In the genomic region with DNA sequence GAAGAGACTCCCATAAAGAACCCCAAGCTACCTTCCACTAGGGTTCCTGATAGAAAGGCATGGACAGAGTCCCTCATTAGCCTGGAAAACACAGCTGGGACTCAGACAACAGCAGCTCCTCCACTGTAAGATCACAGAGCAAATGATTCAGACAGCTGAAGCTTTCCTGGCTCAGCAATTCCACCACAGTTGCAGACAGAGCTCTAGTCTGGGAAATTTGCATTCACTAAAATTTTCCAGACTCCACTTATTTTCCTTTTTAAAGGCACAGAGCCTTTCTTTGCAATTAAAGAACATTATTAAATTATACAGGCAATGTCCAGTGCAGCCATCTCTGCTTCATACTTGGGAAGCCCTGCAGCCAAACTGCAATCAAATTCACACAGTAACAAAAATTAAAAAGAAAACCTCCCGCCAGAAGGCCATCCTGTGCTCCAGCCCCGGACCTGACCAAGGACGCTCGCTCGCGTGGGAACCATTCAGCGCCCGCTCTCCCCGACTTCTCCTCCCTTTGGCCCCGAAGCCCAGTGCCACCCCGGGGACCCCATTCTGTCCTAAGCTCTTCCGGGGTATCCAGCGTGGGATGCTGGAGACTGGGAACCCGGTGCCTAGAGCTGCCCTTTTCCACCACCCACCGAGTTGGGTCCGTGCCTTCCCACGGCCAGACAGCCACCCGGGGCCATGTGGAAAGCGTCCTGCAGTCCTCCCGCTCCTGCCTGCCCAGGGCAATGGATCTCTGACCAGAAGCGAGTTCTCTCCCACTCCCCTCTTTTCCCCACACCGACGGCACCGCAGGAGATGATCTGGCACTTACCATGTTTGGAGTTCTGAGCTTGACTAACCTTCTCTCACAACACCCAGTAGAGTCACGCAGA, we compare ENCODE assay signal across 7 mouse cellular contexts. TPM values are rescaled to one million over a fixed set of nuclear protein-coding genes. Genes with fewer than 3 reads are reported as not detected.
DNase-seq lines count a peak whose midpoint lies in the region; ATAC-seq and TF ChIP-seq lines count a peak whose summit lies in the region.
"Not testable (repeated sequence)": the region's sequence is repeated elsewhere in the genome, so short reads cannot be mapped to it uniquely, and the experiment has no call there.

No protein-coding gene starts in this region.

- ATAC-seq in intestine, postnatal 0 days: not testable (repeated sequence)
- 0 out of 2 replicates have a peak, but pooled peaks have one; percentile 45 for ATAC-seq in megakaryocyte, adult 5-6 weeks (ENCODE audit: poor library complexity, severe bottlenecking)

- H3K4me1 ChIP-seq in brown adipose tissue, adult 24 weeks (ENCODE audit: control insufficient read depth, insufficient read depth, insufficient read length, low read length); embryonic fibroblast, embryonic 13.5 days (ENCODE audit: control insufficient read depth, insufficient read depth, low read length); heart, embryonic 10.5 days; intestine, postnatal 0 days (replicated peaks; ENCODE audit: control insufficient read depth, insufficient read depth, low read length); limb, embryonic 10.5 days: not testable (repeated sequence)

- TF ChIP-seq POLR2A in embryonic fibroblast, embryonic 13.5 days (IDR thresholded peaks at IDR 0.05; ENCODE audit: low read depth, low read length): not testable (repeated sequence)

- not testable (repeated sequence) for H3K9ac ChIP-seq in intestine, postnatal 0 days (ENCODE audit: low read depth, low read length)

- H3K4me3 ChIP-seq in brown adipose tissue, adult 24 weeks (ENCODE audit: insufficient read depth, low read depth, low read length): peak overlapping the region; percentile 83
- H3K4me3 ChIP-seq in embryonic fibroblast, embryonic 13.5 days (ENCODE audit: insufficient read depth, low read length): peak overlapping the region; percentile 59
- H3K4me3 ChIP-seq in heart, embryonic 10.5 days: peak overlapping the region; percentile 53
- H3K4me3 ChIP-seq in intestine, postnatal 0 days (ENCODE audit: low read depth, low read length): peak overlapping the region; percentile 36
- peak overlapping the region; percentile 50 for H3K4me3 ChIP-seq in limb, embryonic 10.5 days

- TF ChIP-seq CTCF in embryonic fibroblast, embryonic 13.5 days (IDR thresholded peaks at IDR 0.05; ENCODE audit: borderline replicate concordance, insufficient read depth, low read length); intestine, postnatal 0 days (IDR thresholded peaks at IDR 0.05; ENCODE audit: low read depth): not testable (repeated sequence)

- H3K36me3 ChIP-seq in heart, embryonic 10.5 days; intestine, postnatal 0 days (ENCODE audit: control insufficient read depth, insufficient read depth); limb, embryonic 10.5 days: not testable (repeated sequence)

- not testable (repeated sequence) for H3K27me3 ChIP-seq in heart, embryonic 10.5 days (ENCODE audit: insufficient read depth, poor library complexity, severe bottlenecking); intestine, postnatal 0 days (replicated peaks; ENCODE audit: control insufficient read depth, insufficient read depth, low read length); limb, embryonic 10.5 days (ENCODE audit: low read depth, poor library complexity, severe bottlenecking)

- WGBS in heart, embryonic 10.5 days: 2% methylated on average over 25 of the region's 25 CpGs
- WGBS in intestine, postnatal 0 days: 6% methylated on average over 24 of the region's 25 CpGs
- 7% methylated on average over 25 of the region's 25 CpGs for WGBS in limb, embryonic 10.5 days

- not testable (repeated sequence) for H3K9me3 ChIP-seq in heart, embryonic 10.5 days; intestine, postnatal 0 days (ENCODE audit: control insufficient read depth); limb, embryonic 10.5 days (replicated peaks)

- H3K4me2 ChIP-seq in intestine, postnatal 0 days (replicated peaks; ENCODE audit: low read depth): peak overlapping the region; percentile 63

- peak overlapping the region; percentile 40 for H3K27ac ChIP-seq in brown adipose tissue, adult 24 weeks (replicated peaks; ENCODE audit: low read depth, low read length)
- not testable (repeated sequence) for H3K27ac ChIP-seq in embryonic fibroblast, embryonic 13.5 days (ENCODE audit: insufficient read depth, low read length); heart, embryonic 10.5 days; intestine, postnatal 0 days (ENCODE audit: low read depth, low read length); limb, embryonic 10.5 days

- not testable (repeated sequence) for DNase-seq in heart, embryonic 10.5 days (ENCODE audit: low spot score)
- DNase-seq in limb, embryonic 10.5 days (ENCODE audit: low spot score): peak; percentile 29
- peak; percentile 23 for DNase-seq in retina, postnatal 1 day

RNA-seq across cellular contexts. Expression of a gene that starts 0.5 kb away (rescaled TPM):
- polyA plus RNA-seq in brown adipose tissue, adult 24 weeks (2012; ENCODE audit: insufficient read depth, insufficient read length, missing spikeins): 21.5 and 28.4 TPM in 2 replicates
- polyA plus RNA-seq in embryonic fibroblast, embryonic 13.5 days (2011; ENCODE audit: insufficient read length, low read depth, missing spikeins): 19.8 and 25.6 TPM in 2 replicates
- 7.4 and 9.2 TPM in 2 replicates for polyA plus RNA-seq in heart, embryonic 10.5 days (2016; fragmentation: Nextera tagmentation; extraction: Ambion mirVana)
- polyA plus RNA-seq in intestine, postnatal 0 days (2015; fragmentation: Nextera tagmentation; extraction: Ambion mirVana): 2.1 and 2.2 TPM in 2 replicates
- polyA plus RNA-seq in limb, embryonic 10.5 days (2016; fragmentation: Nextera tagmentation; extraction: Ambion mirVana): 4.9 and 6.2 TPM in 2 replicates
- 2.7 and 5.5 TPM in 2 replicates for total RNA-seq in megakaryocyte, adult 5-6 weeks (2015)
- total RNA-seq in megakaryocyte, adult 5-6 weeks (2017): 4.4 and 33.5 TPM in 2 replicates

RNA-seq across cellular contexts. Expression of a gene that starts 34.3 kb away (rescaled TPM):
- polyA plus RNA-seq in brown adipose tissue, adult 24 weeks (2012; ENCODE audit: insufficient read depth, insufficient read length, missing spikeins): 0.54 and 1.1 TPM in 2 replicates
- 0.38 and 0.49 TPM in 2 replicates for polyA plus RNA-seq in embryonic fibroblast, embryonic 13.5 days (2011; ENCODE audit: insufficient read length, low read depth, missing spikeins)
- polyA plus RNA-seq in heart, embryonic 10.5 days (2016; fragmentation: Nextera tagmentation; extraction: Ambion mirVana): 0.60 and 0.65 TPM in 2 replicates
- 0.13 and 0.17 TPM in 2 replicates for polyA plus RNA-seq in intestine, postnatal 0 days (2015; fragmentation: Nextera tagmentation; extraction: Ambion mirVana)
- polyA plus RNA-seq in limb, embryonic 10.5 days (2016; fragmentation: Nextera tagmentation; extraction: Ambion mirVana): 0.83 and 1.2 TPM in 2 replicates
- total RNA-seq in megakaryocyte, adult 5-6 weeks (2015): not detected in 2 replicates
- total RNA-seq in megakaryocyte, adult 5-6 weeks (2017): 0.29 TPM in 1 of 2 replicates, not detected in the other
